Mouse (Mus musculus): ENCODE data around the gene Mmp25.

Mmp25 gene

GRCm38 (mm10) chr17:23674271-23674952, 29.3 kb upstream of the Mmp25 start:
- CTCF ChIA-PET = interaction anchor here in 1 of 4 experiments (0.7 to 3.1 kb wide), 6 partner anchors 9 to 73 kb away, joined by 3 to 12 read pairs (median 4); partner anchors contain the start of genes Bicdl2 and Zscan10
- POLR2A ChIA-PET = interaction anchor here in 2 of 4 experiments (0.6 to 2.5 kb wide), 17 partner anchors 8 to 481 kb away, joined by 3 to 11 read pairs (median 4); partner anchors contain the start of genes Mmp25 (in 1 of the 2), Zfp213 (in 1 of the 2) and Zfp40 (in 1 of the 2)

- ChIA-PET CTCF (interaction anchor here in 1 of 4 experiments (1.2 to 3.1 kb wide), 3 partner anchors 9 to 73 kb away, joined by 3 to 12 read pairs (median 5); partner anchors contain the start of gene Bicdl2), POLR2A (interaction anchor here in 2 of 4 experiments (0.6 to 2.5 kb wide), 11 partner anchors 11 to 480 kb away, joined by 3 to 11 read pairs (median 3); partner anchors contain the start of genes Mmp25 (in 1 of the 2), Zfp213 (in 1 of the 2) and Zfp40 (in 1 of the 2))
Observed at GRCm38 (mm10) chr17:23673424-23674073, 28.5 kb upstream of the Mmp25 start, which contains the start of the genes Hcfc1r1 and Thoc6. Gene Hcfc1r1, plus strand, starts transcription at chr17:23673596. Gene Thoc6, minus strand, starts transcription at chr17:23673882.

- ChIA-PET CTCF (interaction anchor here in 2 of 4 experiments (0.8 to 1.1 kb wide), 2 partner anchors 43 kb away, joined by 3 to 4 read pairs; no protein-coding TSS in a partner anchor), POLR2A (interaction anchor here in 1 of 4 experiments (0.7 to 1.1 kb wide), 5 partner anchors 12 to 80 kb away, joined by 3 to 4 read pairs (median 3); partner anchors contain the start of gene Pkmyt1)
Observed at GRCm38 (mm10) chr17:23672761-23673160, 27.7 kb upstream of the Mmp25 start.

GRCm38 (mm10) chr17:23671519-23671918, 26.4 kb upstream of the Mmp25 start:
- ChIA-PET CTCF (interaction anchor here in 2 of 4 experiments (1.1 to 1.5 kb wide), 3 partner anchors 34 to 77 kb away, joined by 3 to 6 read pairs (median 3); no protein-coding TSS in a partner anchor), POLR2A (interaction anchor here in 1 of 4 experiments (0.8 kb wide), 1 partner anchor 9 kb away, joined by 8 read pairs; no protein-coding TSS in a partner anchor)

GRCm38 (mm10) chr17:23670516-23671074, 25.5 kb upstream of the Mmp25 start:
- ChIA-PET CTCF (interaction anchor here (0.5 to 4.6 kb wide), 15 partner anchors 10 to 336 kb away, joined by 3 to 25 read pairs (median 3); partner anchors contain the start of genes Bicdl2 (in 2 of the 4), Elob (in 1 of the 4) and Mmp25 (in 1 of the 4)), POLR2A (interaction anchor here in 3 of 4 experiments (0.6 to 2.0 kb wide), 14 partner anchors 10 to 132 kb away, joined by 3 to 7 read pairs (median 3); partner anchors contain the start of genes Paqr4 (in 1 of the 3), Pkmyt1 (in 1 of the 3) and Zscan10 (in 1 of the 3))

GRCm38 (mm10) chr17:23665511-23665910, 20.4 kb upstream of the Mmp25 start:
- ChIA-PET POLR2A (interaction anchor here in 3 of 4 experiments (0.5 to 3.1 kb wide), 20 partner anchors 9 to 472 kb away, joined by 3 to 17 read pairs (median 3); partner anchors contain the start of gene Pkmyt1 (in 1 of the 3)), CTCF (interaction anchor here (0.7 to 4.5 kb wide), 14 partner anchors 10 to 178 kb away, joined by 3 to 47 read pairs (median 4); partner anchors contain the start of genes Kremen2 (in 1 of the 4), Prss32 (in 1 of the 4) and Prss41 (in 1 of the 4))

- CTCF ChIA-PET = interaction anchor here (0.5 to 4.5 kb wide), 54 partner anchors 10 to 1385 kb away, joined by 3 to 47 read pairs (median 4); partner anchors contain the start of genes Prss32 (in 2 of the 4), Cldn6 (in 1 of the 4), Cldn9 (in 1 of the 4) and Pkmyt1 (in 1 of the 4)
Observed at GRCm38 (mm10) chr17:23664556-23665021, 19.5 kb upstream of the Mmp25 start.

GRCm38 (mm10) chr17:23661526-23661925, 16.4 kb upstream of the Mmp25 start:
- ChIA-PET POLR2A (interaction anchor here in 2 of 4 experiments (0.8 to 1.5 kb wide), 7 partner anchors 8 to 171 kb away, joined by 3 to 8 read pairs (median 3); partner anchors contain the start of gene Thoc6 (in 1 of the 2)), CTCF (interaction anchor here (0.6 to 3.2 kb wide), 37 partner anchors 8 to 299 kb away, joined by 3 to 17 read pairs (median 4); partner anchors contain the start of genes Prss32 (in 2 of the 4), Kremen2 (in 1 of the 4), Mmp25 (in 1 of the 4) and Prss41 (in 1 of the 4))

More at GRCm38 (mm10) chr17:23664556-23665021, 19.5 kb upstream of the Mmp25 start:
- POLR2A ChIA-PET = interaction anchor here in 3 of 4 experiments (0.5 to 2.1 kb wide), 22 partner anchors 10 to 822 kb away, joined by 3 to 7 read pairs (median 3); partner anchors contain the start of gene Zfp213 (in 1 of the 3)

- ChIA-PET POLR2A (interaction anchor here in 2 of 4 experiments (0.9 to 4.6 kb wide), 6 partner anchors 9 to 59 kb away, joined by 3 to 28 read pairs (median 4); partner anchors contain the start of gene Mmp25 (in 1 of the 2)), CTCF (interaction anchor here (0.6 to 3.2 kb wide), 37 partner anchors 9 to 300 kb away, joined by 3 to 17 read pairs (median 5); partner anchors contain the start of genes Prss32 (in 2 of the 4), Hcfc1r1 (in 1 of the 4), Kremen2 (in 1 of the 4) and Mmp25 (in 1 of the 4))
Observed at GRCm38 (mm10) chr17:23660876-23661200, 15.8 kb upstream of the Mmp25 start.

- ChIA-PET CTCF (interaction anchor here (0.6 to 3.2 kb wide), 28 partner anchors 7 to 183 kb away, joined by 3 to 17 read pairs (median 5); partner anchors contain the start of genes Prss32 (in 2 of the 4), Hcfc1r1 (in 1 of the 4), Kremen2 (in 1 of the 4) and Mmp25 (in 1 of the 4)), POLR2A (interaction anchor here in 2 of 4 experiments (1.1 to 4.6 kb wide), 6 partner anchors 8 to 59 kb away, joined by 3 to 28 read pairs (median 4); partner anchors contain the start of gene Mmp25 (in 1 of the 2))
Observed at GRCm38 (mm10) chr17:23660117-23660875, 15.2 kb upstream of the Mmp25 start, which contains the start of gene Bicdl2. Gene Bicdl2, plus strand, starts transcription at chr17:23660506.

- POLR2A ChIA-PET = interaction anchor here in 3 of 4 experiments (0.6 to 4.6 kb wide), 9 partner anchors 9 to 147 kb away, joined by 3 to 28 read pairs (median 3); partner anchors contain the start of genes Mmp25 (in 1 of the 3) and Zfp13 (in 1 of the 3)
- CTCF ChIA-PET = interaction anchor here (0.6 to 2.3 kb wide), 9 partner anchors 9 to 210 kb away, joined by 3 to 9 read pairs (median 4); partner anchors contain the start of genes Hcfc1r1 (in 1 of the 4) and Thoc6 (in 1 of the 4)
Observed at GRCm38 (mm10) chr17:23658450-23658849, 13.4 kb upstream of the Mmp25 start.

GRCm38 (mm10) chr17:23654410-23654809, 9.3 kb upstream of the Mmp25 start:
- POLR2A ChIA-PET = interaction anchor here in 1 of 4 experiments (0.7 kb wide), 1 partner anchor 290 kb away, joined by 4 read pairs; no protein-coding TSS in a partner anchor
- CTCF ChIA-PET = interaction anchor here in 2 of 4 experiments (0.6 to 2.1 kb wide), 10 partner anchors 9 to 189 kb away, joined by 3 to 12 read pairs (median 4); partner anchors contain the start of genes Mmp25 (in 1 of the 2) and Prss32 (in 1 of the 2)

- ChIA-PET POLR2A (interaction anchor here in 1 of 4 experiments (0.7 kb wide), 2 partner anchors 68 to 290 kb away, joined by 3 to 4 read pairs; no protein-coding TSS in a partner anchor), CTCF (interaction anchor here in 3 of 4 experiments (0.6 to 2.1 kb wide), 11 partner anchors 9 to 189 kb away, joined by 3 to 12 read pairs (median 4); partner anchors contain the start of genes Mmp25 (in 1 of the 3) and Prss32 (in 1 of the 3))
Observed at GRCm38 (mm10) chr17:23654001-23654400, 8.9 kb upstream of the Mmp25 start.

- POLR2A ChIA-PET = interaction anchor here in 1 of 4 experiments (0.7 kb wide), 1 partner anchor 67 kb away, joined by 3 read pairs; no protein-coding TSS in a partner anchor
- CTCF ChIA-PET = interaction anchor here in 3 of 4 experiments (0.6 to 2.1 kb wide), 8 partner anchors 8 to 195 kb away, joined by 3 to 14 read pairs (median 5); partner anchors contain the start of gene Prss32 (in 1 of the 3)
Observed at GRCm38 (mm10) chr17:23653324-23653723, 8.2 kb upstream of the Mmp25 start.

GRCm38 (mm10) chr17:23651363-23651762, 6.3 kb upstream of the Mmp25 start:
- POLR2A ChIA-PET = interaction anchor here in 1 of 4 experiments (1.1 to 1.7 kb wide), 4 partner anchors 10 to 47 kb away, joined by 3 to 5 read pairs (median 3); no protein-coding TSS in a partner anchor
- CTCF ChIA-PET = interaction anchor here in 3 of 4 experiments (0.7 to 2.1 kb wide), 8 partner anchors 9 to 71 kb away, joined by 3 to 12 read pairs (median 4); partner anchors contain the start of genes Bicdl2 (in 2 of the 3) and 1520401A03Rik (in 1 of the 3)

Measured in embryonic stem cell, embryonic (primary cell).